Mouse (Mus musculus): ENCODE data around the gene Zbtb7b.

DNA sequence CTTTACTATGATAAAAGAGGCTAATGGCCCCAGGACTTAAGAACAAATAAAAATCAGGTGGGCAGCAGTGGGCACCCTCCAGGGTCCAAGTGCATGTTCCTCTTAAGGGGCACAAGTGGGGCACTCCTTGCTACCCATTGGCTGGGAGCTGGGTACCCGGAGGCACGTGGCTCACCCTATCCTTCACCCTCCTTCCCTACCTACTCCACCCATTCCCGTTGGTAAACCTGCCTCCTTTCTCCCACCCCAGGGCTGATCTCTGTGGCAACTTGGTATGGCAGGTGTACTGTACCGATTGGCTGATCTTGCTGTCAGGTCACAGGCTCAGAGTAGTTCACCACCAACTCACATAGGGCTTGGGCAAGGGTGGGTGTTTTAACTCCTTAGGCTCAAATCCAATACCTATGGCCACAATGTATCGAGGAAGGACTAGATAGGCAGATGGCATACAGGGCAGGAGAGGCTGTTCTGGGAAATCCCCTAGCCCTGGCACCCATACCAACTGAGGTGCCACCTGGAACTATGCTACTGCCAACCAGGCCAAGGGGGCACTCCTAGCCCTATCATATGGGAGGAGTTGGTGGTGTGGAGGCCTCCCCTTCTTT, 10.8 kb downstream of the Zbtb7b start:
- no peak for TF ChIP-seq CTCF (IDR thresholded peaks at IDR 0.05; ENCODE audit: low read depth, low read length)
- TF ChIP-seq TAL1 (conservative IDR thresholded peaks at IDR 0.05; ENCODE audit: low read depth, low read length): no peak
- TF ChIP-seq GATA1 (IDR thresholded peaks at IDR 0.05; ENCODE audit: borderline replicate concordance, low read length): no peak
